Mouse (Mus musculus) heart, adult 9 months (tissue): Measurements from ENCODE around the gene Mgat2.

Experiments used
- DNase-seq, 2 experiments: peaks; one replicate each; pipeline ENCODE4 v3.0.0; 2022; ENCODE audit warnings: low spot score in 2 of 2

The Mgat2 gene

DNA sequence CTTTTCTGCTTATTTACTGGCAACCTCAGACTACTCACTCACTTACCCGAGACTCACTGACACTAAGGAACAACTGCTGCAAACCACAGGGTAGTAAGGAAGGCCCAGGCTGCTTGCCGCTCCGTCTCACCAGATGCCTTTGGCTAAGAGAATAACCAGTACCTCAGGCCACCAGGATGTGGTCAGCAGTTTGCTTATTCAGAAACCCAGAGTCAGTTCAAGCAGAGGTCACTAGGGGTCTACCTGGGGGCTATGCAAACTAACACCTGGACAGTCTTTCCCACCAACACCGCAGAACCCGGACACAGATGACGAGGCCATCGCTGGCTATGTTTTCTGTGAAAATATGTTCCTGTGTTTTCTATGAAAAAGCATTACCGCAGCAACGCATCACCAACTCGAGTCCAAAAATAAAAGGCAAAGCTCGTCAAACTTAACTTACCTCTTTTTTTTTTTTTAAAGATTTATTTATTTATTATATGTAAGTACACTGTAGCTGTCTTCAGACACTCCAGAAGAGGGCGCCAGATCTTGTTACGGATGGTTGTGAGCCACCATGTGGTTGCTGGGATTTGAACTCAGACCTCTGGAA lies 29.3 kb downstream of the Mgat2 start:
- no peak for DNase-seq

DNA sequence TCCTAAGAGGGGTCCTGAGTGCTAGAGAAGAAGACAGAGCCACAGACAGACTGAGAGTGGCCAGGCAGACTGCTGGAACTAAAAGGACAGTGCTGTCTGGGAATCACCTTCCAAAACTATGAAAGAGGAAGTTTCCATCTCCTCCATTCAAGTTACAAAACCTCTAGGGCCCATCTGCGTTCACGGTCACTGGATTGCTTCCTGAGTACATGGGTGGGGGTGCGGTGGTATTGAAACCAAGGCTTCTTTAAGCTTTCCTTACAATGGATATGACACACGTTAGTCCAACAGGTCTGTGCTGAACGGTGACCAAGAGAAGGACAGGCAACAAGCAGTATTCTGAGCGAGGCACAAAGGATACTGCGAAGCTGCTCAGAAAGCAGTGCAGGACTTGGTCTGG lies 30.4 kb downstream of the Mgat2 start:
- DNase-seq = no peak

DNA sequence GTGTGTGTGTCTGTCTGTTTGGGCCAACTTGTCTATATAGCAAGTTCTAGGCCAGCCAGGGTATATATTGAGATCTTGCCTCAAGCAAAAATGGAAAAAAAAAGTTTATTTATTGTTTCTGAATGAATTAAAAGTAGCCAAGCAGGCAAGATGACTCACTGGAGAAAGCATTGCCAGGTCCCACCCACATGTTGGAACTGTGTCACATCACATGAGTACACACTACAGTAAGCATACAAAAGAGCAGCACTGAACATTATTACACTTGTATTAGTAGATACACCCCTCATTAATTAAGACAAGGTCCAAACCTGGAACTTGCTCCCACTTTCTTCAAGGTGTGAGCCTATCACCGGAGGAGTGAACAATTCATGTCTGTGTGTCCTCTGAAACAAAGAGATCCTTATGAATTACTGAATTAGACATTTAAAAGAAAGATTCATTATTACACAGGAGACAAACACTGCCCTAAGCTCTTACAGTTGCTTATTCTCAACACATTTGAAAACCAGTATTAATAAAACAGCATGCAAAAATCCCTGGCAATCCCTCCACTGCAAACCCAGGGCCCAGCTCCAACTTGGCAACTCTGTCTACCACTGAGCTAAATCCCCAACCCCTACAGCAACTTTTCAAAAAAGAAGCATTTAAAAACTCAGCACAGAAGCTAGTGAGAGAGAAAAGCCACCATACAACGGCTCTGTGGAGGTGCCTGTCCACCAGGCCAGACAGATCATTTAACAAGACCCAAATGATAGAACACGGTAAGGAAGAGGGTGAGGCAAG lies 31.2 kb downstream of the Mgat2 start:
- peak; percentile 35 to 79 for DNase-seq

GRCm38 (mm10) chr12:69216587-69216986 lies 32.6 kb downstream of the Mgat2 start:
- DNase-seq = no peak

GRCm38 (mm10) chr12:69220613-69221277 lies 36.8 kb downstream of the Mgat2 start:
- no peak for DNase-seq

GRCm38 (mm10) chr12:69227776-69228466 lies 44.0 kb downstream of the Mgat2 start, which contains the start of gene Pole2:
Gene Pole2 (minus strand): TSS chr12:69228195.
- DNase-seq = peak; percentile 88 to 91

DNA sequence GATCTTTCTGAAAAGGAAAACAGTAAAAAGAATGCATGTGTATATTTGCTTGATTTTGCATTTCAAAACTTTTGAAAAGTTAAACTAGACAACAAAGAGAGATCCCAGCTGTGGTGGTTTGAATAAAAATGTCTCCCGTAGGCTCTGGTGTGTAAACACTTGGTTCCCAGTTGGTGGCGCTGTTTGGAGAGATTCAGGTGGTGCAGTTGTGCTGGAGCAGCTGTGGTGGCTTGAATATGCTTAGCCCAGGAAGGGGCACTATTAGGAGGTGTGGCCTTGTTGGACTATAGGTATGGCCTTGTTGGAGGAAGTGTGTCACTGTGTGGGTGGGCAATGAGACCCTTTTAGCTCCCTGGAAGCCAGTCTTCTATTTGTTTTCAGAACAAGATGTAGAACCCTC lies 45.3 kb downstream of the Mgat2 start:
- no peak for DNase-seq

GRCm38 (mm10) chr12:69235782-69236181 lies 51.8 kb downstream of the Mgat2 start:
- no peak for DNase-seq
